Comparison of ENCODE assay signal across 8 mouse cellular contexts in genomic region chr11:97644834-97645233, GRCm38 (mm10). TPM values are rescaled to one million over a fixed set of nuclear protein-coding genes. Genes with fewer than 3 reads are reported as not detected.
DNase-seq lines count a peak whose midpoint lies in the region.

No protein-coding gene starts in this region.

- DNase-seq in gastrocnemius, adult 18-20 months (ENCODE audit: low spot score): peak; percentile 82
- DNase-seq in gastrocnemius, postnatal 25 days: no peak
- peak; percentile 59 to 81 for DNase-seq in spleen, adult 18-20 months
- no peak for DNase-seq in spleen, adult 12 weeks (ENCODE audit: low spot score)
- peak; percentile 69 for DNase-seq in cerebellum, adult 9-11 months
- DNase-seq in heart, postnatal 4 days: peak; percentile 79
- peak; percentile 92 for DNase-seq in lung, postnatal 36 days
- DNase-seq in thymus, postnatal 25 days: peak; percentile 81

RNA-seq across cellular contexts. Expression of gene Epop, which starts 15.3 kb away (rescaled TPM):
- total RNA-seq in gastrocnemius, adult 18-20 months (2021): under 1 TPM; 0.75 to 1.00 TPM
- total RNA-seq in gastrocnemius, postnatal 25 days (2021): 1 to 10 TPM; 1.2 to 1.6 TPM
- total RNA-seq in heart, postnatal 4 days (2021): 1 to 10 TPM; 1.4 TPM

RNA-seq across cellular contexts. Expression of gene Mllt6, which starts 18.4 kb away (rescaled TPM):
- total RNA-seq in gastrocnemius, adult 18-20 months (2021): 10 to 100 TPM; 44.1 to 51.0 TPM
- 10 to 100 TPM; 33.0 to 40.5 TPM for total RNA-seq in gastrocnemius, postnatal 25 days (2021)
- total RNA-seq in heart, postnatal 4 days (2021): 10 to 100 TPM; 50.2 to 51.1 TPM

RNA-seq across cellular contexts. Expression of gene Cisd3, which starts 40.8 kb away (rescaled TPM):
- 100 to 1,000 TPM in 1 of 2 experiments, 10 to 100 TPM in 1; 96.7 to 102 TPM for total RNA-seq in gastrocnemius, adult 18-20 months (2021)
- total RNA-seq in gastrocnemius, postnatal 25 days (2021): 100 to 1,000 TPM; 109 to 113 TPM
- 10 to 100 TPM; 96.7 to 98.0 TPM for total RNA-seq in heart, postnatal 4 days (2021)

RNA-seq across cellular contexts. Expression of gene Pcgf2, which starts 55.5 kb away (rescaled TPM):
- total RNA-seq in gastrocnemius, adult 18-20 months (2021): 1 to 10 TPM in 1 of 2 experiments, under 1 TPM in 1; 0.96 to 2.3 TPM
- total RNA-seq in gastrocnemius, postnatal 25 days (2021): 1 to 10 TPM; 2.4 to 3.3 TPM
- total RNA-seq in heart, postnatal 4 days (2021): 10 to 100 TPM; 31.3 to 31.8 TPM

RNA-seq across cellular contexts. Expression of gene Psmb3, which starts 58.4 kb away (rescaled TPM):
- 100 to 1,000 TPM; 150 to 167 TPM for total RNA-seq in gastrocnemius, adult 18-20 months (2021)
- total RNA-seq in gastrocnemius, postnatal 25 days (2021): 100 to 1,000 TPM; 128 TPM
- 100 to 1,000 TPM; 186 to 196 TPM for total RNA-seq in heart, postnatal 4 days (2021)

Comparison
In these comparisons a context has a peak if more than half of its experiments do, and no peak if none do; other contexts are left out.
1. DNase-seq: peak in gastrocnemius, adult 18-20 months (single experiment), spleen, adult 18-20 months (2 of 2), cerebellum, adult 9-11 months (single experiment), heart, postnatal 4 days (single experiment), lung, postnatal 36 days (single experiment) and thymus, postnatal 25 days (single experiment); none in gastrocnemius, postnatal 25 days (single experiment) and spleen, adult 12 weeks (single experiment).